Mouse (Mus musculus) thymus, adult 18-20 months (tissue): ENCODE measurements around the gene Snrk.
A peak's percentile ranks its signal among the peaks of the same experiment; 100 is the strongest.

Experiments
- DNase-seq, 2 experiments: peaks; one replicate each; pipeline ENCODE4 v3.0.0; 2022; ENCODE audit warnings: mixed read lengths in 2 of 2

Gene Snrk

GRCm38 (mm10) chr9:122185953-122186352 lies 68.9 kb downstream of the Snrk start:
- DNase-seq, result no peak

- no peak for DNase-seq
Measured at GRCm38 (mm10) chr9:122186643-122187226, 69.7 kb downstream of the Snrk start.

GRCm38 (mm10) chr9:122187451-122187921 lies 70.4 kb downstream of the Snrk start:
- no peak for DNase-seq

DNA sequence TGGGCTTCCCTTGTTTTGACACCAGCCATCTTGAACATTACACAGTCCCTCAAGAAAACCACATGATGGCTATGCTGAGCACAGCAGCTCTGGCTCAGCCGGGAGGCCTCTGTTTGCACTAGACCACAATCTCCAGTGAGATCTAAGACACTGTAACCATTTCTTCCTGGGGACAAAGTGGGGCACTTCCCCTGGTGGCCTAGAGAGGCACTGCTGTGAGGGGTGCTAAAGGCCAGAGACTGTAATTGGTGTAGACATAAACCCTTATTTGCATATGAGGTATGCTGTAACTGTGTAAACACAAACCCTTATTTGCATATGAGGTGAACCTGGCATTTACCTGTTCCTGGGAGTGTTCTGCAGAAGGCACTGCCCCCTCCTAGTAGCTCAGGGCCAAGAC lies 71.7 kb downstream of the Snrk start:
- DNase-seq, result peak; percentile 49 to 70

GRCm38 (mm10) chr9:122193361-122193760 lies 76.3 kb downstream of the Snrk start:
- DNase-seq, result no peak

DNA sequence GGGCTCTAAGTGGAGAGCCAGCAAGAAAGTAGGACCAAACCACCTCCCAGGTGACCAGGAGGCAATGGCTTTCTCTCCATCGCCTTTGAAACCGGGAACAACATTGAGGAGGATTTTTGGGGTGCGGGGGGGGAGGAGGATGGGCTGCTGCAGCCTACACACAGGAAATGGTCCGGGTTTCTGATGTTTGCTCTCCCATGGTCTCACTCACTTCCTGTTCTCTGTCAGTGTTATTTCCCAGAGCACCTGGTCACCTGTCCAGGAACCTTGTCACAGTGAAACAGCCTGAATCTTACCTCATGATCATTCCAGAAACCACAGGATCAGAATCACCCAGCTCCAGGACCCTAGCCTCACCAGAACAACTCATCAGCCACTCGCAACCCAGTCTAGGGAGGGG lies 76.8 kb downstream of the Snrk start:
- DNase-seq, result no peak

DNA sequence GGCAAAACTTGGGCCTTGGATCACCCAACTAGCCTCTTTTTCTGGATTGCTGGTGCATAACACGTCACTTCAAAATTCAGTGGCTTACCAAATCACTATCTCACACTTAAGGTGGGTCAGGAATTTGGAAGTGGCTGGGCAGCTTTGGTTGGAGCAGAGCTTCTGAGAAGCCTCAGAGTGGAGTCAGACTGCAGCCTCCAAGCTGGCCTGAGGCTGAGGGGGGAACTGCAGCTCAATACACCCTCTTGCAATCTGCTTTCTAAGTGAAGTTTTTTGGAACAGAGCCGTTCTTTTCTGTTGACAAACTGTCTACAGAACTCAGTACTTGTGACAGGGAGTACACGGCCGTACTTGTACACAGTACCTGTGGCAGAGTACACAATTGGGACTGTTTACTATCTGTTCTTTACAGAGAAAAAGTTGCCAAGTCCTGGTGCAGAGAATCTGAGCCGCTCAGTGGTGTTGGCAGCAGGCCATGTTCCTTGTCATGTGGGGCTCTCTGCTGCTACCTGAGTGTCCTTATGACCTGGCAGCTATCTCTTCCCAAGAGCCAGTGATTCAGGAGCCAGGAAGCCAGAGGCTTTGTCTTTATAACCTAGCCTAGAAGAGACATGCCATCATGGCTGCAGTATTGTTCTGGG lies 78.1 kb downstream of the Snrk start:
- DNase-seq, result no peak

DNA sequence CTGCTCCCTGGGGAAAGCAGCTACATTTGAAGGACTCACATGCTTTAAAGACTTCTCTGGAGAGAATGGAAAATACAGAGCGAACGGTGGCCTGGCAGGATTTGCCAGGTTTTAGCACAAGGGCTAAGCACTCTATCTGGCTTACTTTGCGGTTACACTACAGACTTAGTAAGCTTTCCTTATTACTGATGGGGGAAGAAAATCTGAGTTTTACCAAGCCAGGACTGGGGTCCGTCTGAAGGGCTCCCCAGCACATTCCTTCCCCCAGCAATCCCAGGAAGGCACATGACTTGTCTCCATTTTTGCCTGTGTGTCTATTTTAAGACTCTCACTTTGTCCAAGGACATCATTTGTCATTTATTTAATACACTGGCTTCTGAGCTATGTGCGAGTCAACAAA lies 80.0 kb downstream of the Snrk start:
- DNase-seq, result no peak

- no peak for DNase-seq
Measured at GRCm38 (mm10) chr9:122198621-122199020, 81.6 kb downstream of the Snrk start.

DNA sequence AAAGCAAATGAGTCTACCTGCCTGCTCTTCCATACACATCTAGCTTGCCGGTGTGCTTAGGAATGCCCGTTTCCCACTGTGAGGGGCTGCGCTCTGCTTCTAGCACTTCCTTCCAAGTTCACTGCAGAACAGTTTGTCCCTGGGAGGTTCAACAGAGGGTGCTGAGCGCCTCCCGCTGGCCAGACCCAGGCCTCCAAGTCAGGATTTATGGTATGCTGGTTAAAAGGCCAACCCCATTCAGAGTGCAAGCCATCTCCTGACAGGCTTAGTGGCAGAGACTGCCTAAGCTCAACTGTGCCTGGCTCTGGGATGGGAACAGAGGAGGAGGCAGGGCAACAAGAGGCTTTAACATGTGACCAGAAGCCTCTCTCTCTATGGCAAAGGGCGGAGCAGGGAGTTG lies 82.2 kb downstream of the Snrk start:
- peak; percentile 30 to 41 for DNase-seq

- no peak for DNase-seq
Measured at GRCm38 (mm10) chr9:122204508-122204907, 87.4 kb downstream of the Snrk start.

DNA sequence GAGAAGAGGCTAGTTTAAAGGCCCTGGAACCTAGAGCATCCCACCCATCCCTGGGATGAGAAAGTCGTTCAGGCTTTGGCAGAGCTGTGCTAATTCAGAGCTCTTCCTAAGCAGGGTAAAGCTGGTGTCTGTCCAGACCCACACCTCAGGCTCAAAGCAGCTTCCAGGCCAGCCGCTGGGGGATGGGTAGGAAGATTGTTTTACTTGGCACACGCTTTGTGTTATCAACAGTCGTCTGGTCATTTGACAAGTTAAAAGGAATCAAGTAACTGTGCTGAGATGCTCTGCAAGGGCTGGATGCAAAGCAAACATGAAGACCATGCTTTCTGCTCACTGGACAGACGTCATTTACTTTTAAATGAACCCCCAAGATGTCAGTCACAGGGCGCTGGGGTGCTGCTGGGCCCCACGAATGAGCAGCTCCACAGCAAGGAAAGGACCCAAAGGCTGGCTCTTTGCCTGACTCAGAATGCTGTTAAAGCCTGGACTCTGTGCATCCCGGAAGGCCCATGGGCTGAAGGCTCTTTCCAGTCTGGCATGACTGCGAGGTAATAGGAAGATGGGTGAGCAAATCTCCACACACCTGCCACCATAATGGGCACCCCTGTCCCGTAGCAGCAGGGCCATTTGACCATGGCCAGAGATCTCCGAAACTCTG lies 88.6 kb downstream of the Snrk start:
- DNase-seq, result no peak

DNA sequence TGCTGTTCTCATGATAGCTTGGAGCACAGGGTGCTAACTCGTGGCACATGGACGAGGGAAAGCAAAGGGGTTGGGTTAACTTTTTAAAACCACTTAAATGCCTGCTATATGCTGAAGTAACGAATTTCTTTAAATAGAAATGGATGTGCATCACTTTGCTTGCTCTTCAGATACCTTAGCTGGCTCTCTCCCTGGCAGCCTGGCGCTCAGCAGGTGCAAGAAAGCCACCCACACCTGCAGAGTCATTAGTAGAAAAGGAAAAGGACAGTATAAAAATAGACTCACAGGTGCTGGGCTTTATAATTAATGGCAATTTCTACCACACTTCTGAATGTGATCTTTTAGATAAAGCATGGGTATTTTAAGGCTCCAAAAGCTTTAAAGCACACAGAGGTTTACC lies 91.2 kb downstream of the Snrk start:
- DNase-seq, result no peak

DNA sequence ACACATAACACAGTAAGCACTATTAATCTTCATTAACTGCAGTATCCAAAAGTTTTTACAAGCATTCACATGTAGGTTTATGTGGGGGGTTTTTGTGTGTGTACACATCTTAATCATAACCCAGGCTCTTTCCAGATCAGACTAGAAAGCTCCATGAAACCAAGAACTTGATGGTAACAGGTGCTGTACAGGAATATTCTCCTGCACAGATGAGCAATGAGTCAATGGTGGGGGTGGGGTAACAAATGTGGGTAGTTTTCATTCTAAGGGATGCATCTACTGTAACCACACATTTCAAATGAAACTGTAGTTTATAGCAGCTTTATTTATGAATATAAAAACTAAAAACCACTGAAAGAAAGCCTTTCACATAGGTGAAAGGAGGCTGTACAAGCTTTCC lies 98.1 kb downstream of the Snrk start:
- no peak for DNase-seq

- DNase-seq, result no peak
Measured at GRCm38 (mm10) chr9:122216945-122217529, 100.0 kb downstream of the Snrk start.
